ENCODE assay signal across 23 mouse cellular contexts in genomic region chr2:93565647-93566046, GRCm38 (mm10). TPM values are rescaled to one million over a fixed set of nuclear protein-coding genes. Genes with fewer than 3 reads are reported as not detected.
DNase-seq lines count a peak whose midpoint lies in the region; ATAC-seq lines count a peak whose summit lies in the region.
"Had no signal": no experiment of that assay in that cellular context is flagged by ENCODE, and none has a peak within 500 bp of the region (broad histone marks: within the 10 kb centered on the region; RNA-seq: fewer than 3 reads in every experiment).

No protein-coding gene starts in this region.

- H3K9ac ChIP-seq in midbrain, embryonic 11.5 days (ENCODE audit: low read length): no peak overlapping the region
- H3K9ac ChIP-seq in embryonic facial prominence, embryonic 13.5 days: no peak overlapping the region
- H3K9ac ChIP-seq in stomach, embryonic 16.5 days (ENCODE audit: low read length): no peak overlapping the region
- H3K9ac ChIP-seq: limb, embryonic 13.5 days; liver, embryonic 13.5 days; lung, embryonic 15.5 days; midbrain, embryonic 13.5 days; neural tube, embryonic 12.5 days had no signal

- WGBS in heart, embryonic 10.5 days: 43% methylated on average over 6 of the region's 6 CpGs
- 46% methylated on average over 6 of the region's 6 CpGs for WGBS in midbrain, embryonic 10.5 days
- WGBS in midbrain, embryonic 11.5 days: 38% methylated on average over 6 of the region's 6 CpGs
- 31% methylated on average over 6 of the region's 6 CpGs for WGBS in embryonic facial prominence, embryonic 13.5 days
- WGBS in stomach, embryonic 16.5 days: 32% methylated on average over 6 of the region's 6 CpGs

- peak overlapping the region; percentile 47; the same call in 1 of the 2 replicates for H3K27ac ChIP-seq in heart, embryonic 10.5 days
- peak overlapping the region; percentile 38; the same call in 1 of the 2 replicates for H3K27ac ChIP-seq in midbrain, embryonic 10.5 days (replicated peaks)
- no peak overlapping the region for H3K27ac ChIP-seq in midbrain, embryonic 11.5 days (ENCODE audit: low read depth, low read length)
- peak overlapping the region; percentile 40 for H3K27ac ChIP-seq in embryonic facial prominence, embryonic 13.5 days
- peak overlapping the region; percentile 24; the same call in 1 of the 2 replicates for H3K27ac ChIP-seq in stomach, embryonic 16.5 days (ENCODE audit: low read length)
- H3K27ac ChIP-seq: left cerebral cortex, adult 2 months; limb, embryonic 13.5 days; liver, embryonic 13.5 days; lung, embryonic 15.5 days; macrophage; midbrain, embryonic 13.5 days; neural tube, embryonic 12.5 days had no signal

- H3K4me1 ChIP-seq in heart, embryonic 10.5 days: peaks cover 17% of the 10 kb centered on the region
- H3K4me1 ChIP-seq in midbrain, embryonic 10.5 days: peaks cover 22% of the 10 kb centered on the region
- peaks cover 3% of the 10 kb centered on the region for H3K4me1 ChIP-seq in midbrain, embryonic 11.5 days (ENCODE audit: control insufficient read depth, insufficient read depth, low read length)
- peaks cover 38% of the 10 kb centered on the region for H3K4me1 ChIP-seq in embryonic facial prominence, embryonic 13.5 days
- H3K4me1 ChIP-seq in stomach, embryonic 16.5 days (ENCODE audit: control insufficient read depth, insufficient read depth, low read length): no peaks in the 10 kb centered on the region; the same call in 1 of the 2 replicates
- H3K4me1 ChIP-seq: liver, embryonic 13.5 days; lung, embryonic 15.5 days had no signal

- H3K4me3 ChIP-seq in heart, embryonic 10.5 days: no peak overlapping the region
- no peak overlapping the region for H3K4me3 ChIP-seq in midbrain, embryonic 10.5 days
- H3K4me3 ChIP-seq in midbrain, embryonic 11.5 days (ENCODE audit: low read depth, low read length): no peak overlapping the region
- no peak overlapping the region for H3K4me3 ChIP-seq in embryonic facial prominence, embryonic 13.5 days
- H3K4me3 ChIP-seq in stomach, embryonic 16.5 days (replicated peaks; ENCODE audit: low read length): no peak overlapping the region
- H3K4me3 ChIP-seq: left cerebral cortex, adult 2 months; limb, embryonic 13.5 days; liver, embryonic 13.5 days; lung, embryonic 15.5 days; midbrain, embryonic 13.5 days; neural tube, embryonic 12.5 days had no signal

- peak; percentile 89 for DNase-seq in heart, embryonic 10.5 days (ENCODE audit: low spot score)
- no peak for DNase-seq in heart, adult 11 months
- DNase-seq in midbrain, embryonic 10.5 days (ENCODE audit: low spot score): no peak
- DNase-seq in midbrain, embryonic 11.5 days (ENCODE audit: low spot score, missing footprints): no peak
- DNase-seq: cerebellum, adult 8-10 months; gastrocnemius, postnatal 14 days; kidney, adult 11 months; kidney, postnatal 25 days; layer of hippocampus, adult 9-11 months; liver, embryonic 13.5 days; thymus, adult 18-20 months had no signal

- no peak overlapping the region for H3K4me2 ChIP-seq in midbrain, embryonic 11.5 days
- no peak overlapping the region for H3K4me2 ChIP-seq in embryonic facial prominence, embryonic 13.5 days
- H3K4me2 ChIP-seq in stomach, embryonic 16.5 days (ENCODE audit: low read depth, low read length): no peak overlapping the region
- H3K4me2 ChIP-seq: limb, embryonic 13.5 days; liver, embryonic 13.5 days; lung, embryonic 15.5 days; midbrain, embryonic 13.5 days; neural tube, embryonic 12.5 days had no signal

- H3K36me3 ChIP-seq in heart, embryonic 10.5 days: no peaks in the 10 kb centered on the region
- H3K36me3 ChIP-seq in midbrain, embryonic 10.5 days: no peaks in the 10 kb centered on the region
- no peaks in the 10 kb centered on the region for H3K36me3 ChIP-seq in midbrain, embryonic 11.5 days (ENCODE audit: control insufficient read depth, insufficient read depth, low read length)
- H3K36me3 ChIP-seq in embryonic facial prominence, embryonic 13.5 days: no peaks in the 10 kb centered on the region
- no peaks in the 10 kb centered on the region for H3K36me3 ChIP-seq in stomach, embryonic 16.5 days (ENCODE audit: control insufficient read depth, insufficient read depth, low read length)
- H3K36me3 ChIP-seq: limb, embryonic 13.5 days; liver, embryonic 13.5 days; lung, embryonic 15.5 days; midbrain, embryonic 13.5 days; neural tube, embryonic 12.5 days had no signal

- H3K9me3 ChIP-seq in heart, embryonic 10.5 days: no peaks in the 10 kb centered on the region
- no peaks in the 10 kb centered on the region for H3K9me3 ChIP-seq in midbrain, embryonic 10.5 days (replicated peaks)
- no peaks in the 10 kb centered on the region for H3K9me3 ChIP-seq in midbrain, embryonic 11.5 days (ENCODE audit: control insufficient read depth, low read length)
- H3K9me3 ChIP-seq in embryonic facial prominence, embryonic 13.5 days: no peaks in the 10 kb centered on the region
- no peaks in the 10 kb centered on the region for H3K9me3 ChIP-seq in stomach, embryonic 16.5 days (replicated peaks; ENCODE audit: control insufficient read depth, low read length)
- H3K9me3 ChIP-seq: limb, embryonic 13.5 days; liver, embryonic 13.5 days; lung, embryonic 15.5 days; midbrain, embryonic 13.5 days; neural tube, embryonic 12.5 days had no signal

- no peak for ATAC-seq in midbrain, embryonic 11.5 days (ENCODE audit: low FRiP score)
- ATAC-seq in embryonic facial prominence, embryonic 13.5 days (ENCODE audit: insufficient number of reproducible peaks, insufficient read depth, low FRiP score, low TSS enrichment, low read depth): no peak
- peak; percentile 40; the same call in 1 of the 2 replicates for ATAC-seq in stomach, embryonic 16.5 days (ENCODE audit: insufficient read depth, low FRiP score)
- no peak for ATAC-seq in frontal cortex, adult (ENCODE audit: low TSS enrichment)
- ATAC-seq: midbrain, embryonic 13.5 days had no signal

- no peaks in the 10 kb centered on the region; the same call in 1 of the 2 replicates for H3K27me3 ChIP-seq in heart, embryonic 10.5 days (ENCODE audit: insufficient read depth, poor library complexity, severe bottlenecking)
- H3K27me3 ChIP-seq in midbrain, embryonic 10.5 days (ENCODE audit: low read depth, poor library complexity, severe bottlenecking): no peaks in the 10 kb centered on the region
- H3K27me3 ChIP-seq in midbrain, embryonic 11.5 days (ENCODE audit: control insufficient read depth, insufficient read depth, low read length): no peaks in the 10 kb centered on the region
- H3K27me3 ChIP-seq in embryonic facial prominence, embryonic 13.5 days: no peaks in the 10 kb centered on the region
- H3K27me3 ChIP-seq in stomach, embryonic 16.5 days (ENCODE audit: control insufficient read depth, insufficient read depth, low read length): no peaks in the 10 kb centered on the region
- H3K27me3 ChIP-seq: liver, embryonic 13.5 days; lung, embryonic 15.5 days; midbrain, embryonic 13.5 days; neural tube, embryonic 12.5 days had no signal

RNA-seq across cellular contexts. Expression of gene Gm10803, which starts 5.3 kb away (rescaled TPM):
- polyA plus RNA-seq in heart, embryonic 10.5 days (2016; fragmentation: Nextera tagmentation; extraction: Ambion mirVana): not detected in 2 replicates
- polyA plus RNA-seq in midbrain, embryonic 10.5 days (2016; fragmentation: Nextera tagmentation; extraction: Ambion mirVana): not detected in 2 replicates
- not detected in 2 replicates for polyA plus RNA-seq in midbrain, embryonic 11.5 days (2014; fragmentation: Nextera tagmentation; extraction: Ambion mirVana)
- polyA plus RNA-seq in embryonic facial prominence, embryonic 13.5 days (2015; fragmentation: Nextera tagmentation; extraction: Ambion mirVana): not detected in 2 replicates
- polyA plus RNA-seq in stomach, embryonic 16.5 days (2015; fragmentation: Nextera tagmentation; extraction: Ambion mirVana): not detected in 2 replicates
- polyA plus RNA-seq: forebrain, embryonic 11.5 days; heart, embryonic 16.5 days; limb, embryonic 13.5 days; liver, embryonic 13.5 days; lung, embryonic 15.5 days; macrophage; midbrain, embryonic 13.5 days; neural tube, embryonic 12.5 days; small intestine, adult 2 months had no signal
